Mouse (Mus musculus): ENCODE results near the gene BC017158.
"Not testable (repeated sequence)": the region's sequence is repeated elsewhere in the genome, so short reads cannot be mapped to it uniquely, and the experiment has no call there.

The BC017158 gene

DNA sequence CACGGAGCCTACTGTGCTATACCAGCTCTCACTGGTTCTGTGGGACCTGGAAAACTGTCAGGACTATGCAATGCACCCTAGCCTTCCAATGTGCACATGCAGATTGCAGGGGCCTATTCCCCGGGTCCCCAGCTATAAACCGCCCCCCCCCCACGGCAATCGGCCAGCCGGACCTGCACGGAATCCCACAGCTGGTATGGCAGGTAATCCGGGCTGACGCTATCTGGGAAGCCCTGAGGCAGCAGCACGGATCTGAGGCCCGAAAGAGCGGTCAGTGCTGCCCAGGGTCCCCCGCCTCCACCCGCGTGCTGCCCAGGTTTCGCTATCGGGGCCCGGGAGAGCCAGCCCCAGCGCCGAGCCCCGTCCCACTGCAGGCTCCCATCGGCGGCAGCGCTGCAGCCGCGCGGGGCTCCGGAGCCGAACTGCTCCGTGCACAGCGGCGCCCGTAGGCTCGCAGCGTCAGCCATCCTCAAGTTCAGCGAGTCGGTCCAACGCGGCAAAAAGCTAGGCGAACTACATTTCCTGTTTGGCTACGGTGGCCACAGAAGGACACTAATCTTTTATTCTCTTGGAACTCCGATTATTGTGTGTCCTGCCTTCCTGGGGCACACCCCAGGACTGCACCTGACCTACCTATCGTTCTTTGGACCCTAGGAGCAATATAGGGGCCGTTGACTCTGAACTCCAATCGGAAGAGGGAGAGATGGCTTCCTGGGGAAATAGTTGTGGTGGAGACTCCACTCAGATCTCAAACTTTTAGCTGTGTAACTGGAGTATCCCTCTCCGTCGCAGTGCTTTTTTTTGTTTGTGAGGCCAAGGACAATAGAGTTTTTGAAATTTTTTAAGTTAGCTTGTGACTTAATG, at the start of gene BC017158:
Gene BC017158 (minus strand): TSS at position 554 of the 864 bp plus-strand sequence.
- no peak for DNase-seq (ENCODE audit: low spot score)

DNA sequence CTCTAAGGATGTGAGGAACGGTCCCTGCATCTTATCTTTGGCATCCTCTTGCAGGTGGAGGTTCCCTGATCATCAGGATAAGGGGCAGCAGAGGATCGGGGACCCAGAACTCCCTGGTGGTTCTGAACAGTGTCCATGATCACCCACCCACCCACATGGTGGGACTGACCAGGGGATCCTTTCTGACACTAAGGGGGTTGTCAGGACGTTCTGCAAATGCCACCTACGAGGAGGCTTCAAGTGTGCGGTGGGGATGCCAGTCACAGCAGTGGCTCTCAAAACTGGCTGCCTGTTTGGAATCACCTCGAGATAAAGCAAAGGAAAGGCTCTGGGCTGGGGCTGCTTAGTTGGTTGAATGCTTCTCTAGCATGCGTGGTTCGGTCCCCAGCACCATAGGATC, 49.0 kb upstream of the BC017158 start:
- no peak for DNase-seq (ENCODE audit: low spot score)

DNA sequence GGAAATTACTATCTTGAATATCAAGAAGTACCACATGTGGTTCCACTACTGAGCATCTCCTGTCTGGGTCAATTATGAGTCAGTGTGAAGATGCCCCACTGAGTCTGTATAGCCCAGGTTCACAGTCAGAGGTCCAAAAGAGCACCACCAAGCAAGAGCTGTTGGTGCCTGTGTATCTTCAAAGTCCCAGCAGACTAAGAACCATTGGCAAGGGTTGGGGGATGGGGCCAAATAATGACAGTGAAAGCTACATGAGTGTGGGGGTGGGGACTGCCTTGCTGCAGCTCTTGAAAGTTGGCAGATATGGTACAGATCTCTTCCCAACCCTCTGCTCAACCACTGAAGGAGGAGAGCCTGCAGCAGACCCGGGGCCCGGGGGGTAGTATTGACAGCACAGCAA, 48.6 kb upstream of the BC017158 start:
- DNase-seq (ENCODE audit: low spot score), result no peak

DNA sequence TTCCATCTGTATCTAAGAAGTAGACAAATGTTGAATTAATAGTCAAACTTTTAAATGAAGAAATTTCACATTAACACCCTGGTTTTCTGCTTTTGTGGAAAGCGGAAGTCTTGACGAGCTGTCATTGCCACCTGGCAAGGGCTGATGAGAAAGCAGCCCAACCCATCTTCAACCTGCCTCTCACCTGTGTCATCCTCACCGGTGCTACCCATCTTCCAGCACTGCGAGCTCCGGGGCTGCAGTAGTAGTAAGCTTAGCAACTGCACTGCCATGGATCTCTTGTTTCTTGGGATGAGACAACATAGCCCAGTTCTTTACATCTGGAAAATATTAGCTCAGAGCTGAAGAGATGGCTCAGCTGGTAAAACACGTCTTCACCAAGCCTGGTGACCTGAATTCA, 47.7 kb upstream of the BC017158 start:
- DNase-seq (ENCODE audit: low spot score), result no peak

DNA sequence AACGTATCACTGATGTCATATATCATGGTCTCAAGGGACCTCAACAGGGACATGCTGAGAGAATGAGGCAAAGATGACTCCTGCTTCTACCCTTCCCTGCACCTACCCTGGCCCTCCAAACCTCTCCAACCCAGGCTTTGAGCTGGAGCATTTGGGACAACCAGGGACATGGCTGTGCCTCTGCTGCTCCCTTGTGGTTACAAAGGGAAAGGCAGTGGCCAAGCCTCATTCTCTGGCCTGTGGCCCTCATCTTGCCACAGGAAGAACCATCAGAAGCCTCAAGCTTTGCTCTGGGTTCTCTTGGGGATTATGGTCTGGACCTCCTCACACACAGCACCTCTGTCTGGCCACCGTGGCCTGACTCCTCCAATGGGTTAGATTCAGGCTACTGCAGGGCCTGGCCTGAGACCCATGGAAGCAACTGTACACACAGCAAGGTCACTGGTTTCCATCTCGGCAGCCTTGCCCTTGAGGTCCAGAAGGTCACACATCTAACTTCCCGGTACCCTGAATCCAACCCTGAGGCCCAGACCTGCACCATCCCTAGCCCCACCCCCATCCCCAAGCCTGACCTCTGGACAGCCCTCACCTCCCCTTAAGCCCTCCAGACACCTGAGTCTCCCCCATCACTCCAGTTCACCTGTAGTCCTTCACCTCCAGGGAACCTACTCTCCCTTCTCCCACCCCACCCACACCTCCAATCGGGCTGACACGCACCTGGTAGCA, 47.1 kb upstream of the BC017158 start:
- peak; percentile 43 for DNase-seq (ENCODE audit: low spot score)

DNA sequence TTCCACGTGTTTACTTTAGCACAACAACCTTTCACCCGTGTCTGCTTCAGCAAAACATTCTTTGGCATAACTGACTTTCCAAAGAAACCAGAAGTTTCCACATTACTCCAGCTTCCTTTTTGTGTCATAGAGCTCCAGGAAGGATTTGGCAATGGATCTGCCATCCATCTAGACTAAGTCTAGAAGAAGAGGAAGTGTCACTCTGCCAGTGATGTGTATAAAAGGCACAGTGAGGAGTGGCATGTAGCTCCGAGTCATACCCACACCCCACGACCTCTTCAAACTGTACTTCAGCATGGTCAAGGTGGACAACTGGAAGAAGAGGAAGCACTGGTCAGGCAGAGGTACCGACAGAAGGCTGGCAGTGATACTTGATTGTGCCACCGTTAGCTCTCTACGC, 46.5 kb upstream of the BC017158 start:
- no peak for DNase-seq (ENCODE audit: low spot score)

DNA sequence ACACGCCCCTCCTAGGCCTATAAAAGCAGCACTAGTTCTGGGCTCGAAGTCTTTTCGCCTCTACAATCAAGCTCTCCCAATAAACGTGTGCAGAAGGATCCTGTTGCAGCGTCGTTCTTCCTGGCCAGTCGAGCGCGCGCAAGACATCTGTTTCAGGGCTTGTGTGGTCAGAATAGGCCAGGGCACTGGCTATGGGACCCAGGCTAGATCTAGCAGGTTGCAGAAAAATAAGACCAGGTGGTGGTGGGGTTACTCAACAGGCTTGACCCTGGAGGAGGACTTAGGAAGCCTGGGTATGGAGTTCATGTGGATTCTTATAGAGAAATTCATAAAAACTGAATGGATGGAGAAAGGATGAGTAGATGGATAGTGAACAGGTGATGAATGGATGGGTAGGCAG, 44.7 kb upstream of the BC017158 start:
- not testable (repeated sequence) for DNase-seq (ENCODE audit: low spot score)

DNA sequence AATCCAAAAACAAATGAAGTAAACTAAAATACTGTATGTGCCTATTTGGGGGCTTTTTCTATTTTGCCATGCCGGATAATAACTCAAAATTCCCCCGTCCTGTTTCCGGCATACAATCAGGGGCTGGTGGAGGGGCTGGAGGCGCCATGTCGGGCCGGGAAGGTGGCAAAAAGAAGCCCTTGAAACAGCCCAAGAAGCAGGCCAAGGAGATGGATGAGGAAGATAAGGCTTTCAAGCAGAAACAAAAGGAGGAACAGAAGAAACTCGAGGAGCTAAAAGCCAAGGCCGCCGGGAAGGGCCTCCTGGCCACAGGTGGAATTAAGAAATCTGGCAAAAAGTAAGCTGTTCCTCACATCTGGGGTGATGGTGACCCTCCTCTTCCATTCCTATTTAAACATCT, 42.4 kb upstream of the BC017158 start:
- not testable (repeated sequence) for DNase-seq (ENCODE audit: low spot score)

DNA sequence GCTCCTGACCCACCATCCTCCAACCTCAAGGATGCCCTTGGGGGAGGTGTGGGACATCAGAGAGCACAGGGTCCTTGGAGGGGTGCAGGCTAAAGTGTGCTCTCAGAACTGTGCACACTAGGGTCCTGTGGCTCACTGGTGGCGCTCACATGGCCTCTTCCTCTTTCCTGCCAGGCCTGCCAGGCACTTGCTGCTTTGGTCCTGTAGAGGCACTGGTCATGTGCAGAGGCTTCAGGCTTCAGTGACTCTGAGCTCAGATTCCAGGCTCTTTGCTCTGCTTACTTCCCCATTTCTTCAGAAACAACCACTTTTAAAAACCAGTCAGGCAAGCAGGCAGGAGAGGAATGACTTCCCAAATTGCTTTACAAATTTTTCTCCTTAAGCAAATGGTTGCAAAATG, 34.9 kb upstream of the BC017158 start:
- DNase-seq (ENCODE audit: low spot score), result no peak

DNA sequence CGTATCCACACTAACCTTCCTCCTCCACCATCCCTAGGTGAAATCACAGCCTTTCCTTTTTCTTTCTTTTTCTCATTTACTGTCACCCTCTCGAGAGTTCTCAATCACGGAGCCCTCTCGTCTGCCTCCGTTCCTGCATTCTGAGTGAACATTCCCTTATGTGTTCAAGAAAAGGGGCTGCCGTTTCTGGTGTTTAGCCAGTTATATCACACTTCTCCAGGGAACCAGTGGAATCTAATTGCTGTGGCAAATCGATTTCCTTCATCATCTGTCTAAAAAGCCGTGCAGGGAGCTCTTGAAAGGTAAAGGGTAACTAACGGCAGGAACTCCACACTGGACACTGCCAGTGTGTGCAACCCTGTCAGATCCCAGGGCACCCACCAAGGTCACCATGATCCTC, 33.0 kb upstream of the BC017158 start:
- DNase-seq (ENCODE audit: low spot score), result no peak

DNA sequence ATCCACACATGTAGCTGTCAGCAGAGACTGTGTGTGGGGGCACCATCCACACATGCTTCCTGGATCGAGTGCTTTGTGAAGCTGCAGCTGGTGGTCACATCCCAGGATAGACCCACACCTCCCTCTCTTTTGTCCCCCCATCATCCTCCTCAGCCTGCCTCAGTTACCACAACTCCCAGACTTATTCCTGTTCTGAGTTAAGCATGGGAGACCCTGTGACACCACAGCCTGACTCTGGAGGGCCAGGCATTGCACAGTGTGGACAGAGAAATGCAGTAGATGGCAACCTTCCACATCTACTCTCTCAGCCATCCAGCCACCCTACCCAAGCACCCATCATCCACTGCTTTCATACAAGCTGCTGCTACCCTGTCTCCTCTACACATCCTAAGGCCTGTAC, 27.0 kb upstream of the BC017158 start:
- DNase-seq (ENCODE audit: low spot score), result no peak

DNA sequence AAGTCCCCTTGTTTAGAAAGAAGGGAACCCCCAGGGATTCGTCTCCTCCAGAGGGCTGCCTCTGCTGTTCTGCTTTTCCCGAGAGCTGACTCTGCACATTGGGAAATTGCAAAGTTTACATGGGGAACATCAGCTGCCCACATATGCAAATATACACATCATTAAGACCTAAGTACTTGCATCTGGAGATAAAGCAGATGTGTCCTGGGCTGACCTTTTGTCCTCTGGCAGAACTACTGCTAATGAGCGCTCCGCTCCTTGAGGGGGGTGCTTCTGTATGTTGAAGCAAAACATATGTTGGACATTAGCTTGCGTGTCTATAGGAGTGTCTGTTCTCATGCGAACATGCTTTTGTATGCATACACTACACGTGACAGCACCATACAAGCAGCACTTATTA, 23.3 kb upstream of the BC017158 start:
- no peak for DNase-seq (ENCODE audit: low spot score)

DNA sequence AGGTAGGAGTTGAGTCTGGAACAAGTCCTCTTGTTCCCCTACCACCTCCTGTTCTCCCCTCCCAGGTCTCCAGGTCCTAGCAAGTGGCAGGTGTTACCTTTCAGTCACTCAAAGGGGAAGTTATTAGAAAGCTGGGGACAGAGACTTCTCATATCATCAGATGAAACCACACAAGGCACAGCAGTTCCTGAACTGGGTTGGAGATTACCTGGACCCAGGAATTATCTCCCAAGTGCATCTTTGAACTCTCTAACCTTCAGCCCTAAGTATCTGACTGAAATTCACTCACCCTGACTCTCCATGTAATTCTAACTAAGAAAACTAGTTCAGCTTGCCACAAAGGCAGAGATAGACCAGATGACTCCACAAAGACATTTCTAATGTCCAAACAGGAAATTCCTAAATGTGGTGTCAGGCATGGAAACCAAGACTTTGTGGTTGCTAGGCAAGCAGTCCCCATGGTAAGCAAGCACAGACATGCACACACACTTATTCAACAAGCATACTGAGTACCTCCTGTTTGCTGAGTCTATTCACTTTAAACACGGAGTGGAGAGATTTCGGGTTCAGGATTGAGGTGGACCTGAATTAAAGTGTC, 22.3 kb upstream of the BC017158 start:
- DNase-seq (ENCODE audit: low spot score), result no peak

DNA sequence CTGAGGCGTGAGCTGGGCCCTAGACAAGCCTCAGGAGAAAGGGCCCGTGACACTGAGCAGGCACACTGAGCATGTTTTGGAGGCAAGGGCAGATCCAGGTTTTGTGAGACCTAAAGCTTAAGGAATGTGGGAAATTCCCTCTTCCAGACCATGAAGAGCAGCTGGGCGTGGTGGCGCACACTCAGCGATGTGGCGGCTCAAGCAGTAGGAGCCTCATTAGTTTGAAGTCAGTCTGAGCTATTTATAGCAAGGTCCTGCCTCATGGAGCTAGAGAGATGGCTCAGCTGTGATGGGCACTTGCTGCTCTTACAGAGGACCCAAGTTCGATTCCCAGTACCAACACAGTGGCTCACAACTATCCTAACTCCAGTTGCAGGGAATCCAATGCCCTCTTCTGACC, 21.2 kb upstream of the BC017158 start:
- no peak for DNase-seq (ENCODE audit: low spot score)

DNA sequence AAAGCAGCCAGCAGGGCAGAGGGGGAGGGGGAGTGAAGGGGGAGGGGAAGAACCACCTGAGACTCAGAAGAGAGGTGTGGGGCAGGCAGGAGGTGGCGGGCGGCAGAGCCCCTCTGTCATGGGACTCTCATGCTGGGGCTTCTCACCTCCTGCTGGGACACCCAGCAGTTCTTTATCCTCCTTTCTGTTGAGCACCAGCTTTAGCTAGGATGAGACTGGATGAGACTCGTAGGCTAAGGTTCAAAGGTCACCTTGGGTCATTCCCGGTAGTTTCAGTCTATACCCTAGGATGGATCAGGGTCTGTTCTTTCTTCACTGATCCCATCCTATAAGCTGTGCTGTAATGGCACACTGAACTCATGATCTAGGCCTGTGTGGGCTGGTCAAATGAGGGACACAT, 19.0 kb upstream of the BC017158 start:
- DNase-seq (ENCODE audit: low spot score), result no peak

DNA sequence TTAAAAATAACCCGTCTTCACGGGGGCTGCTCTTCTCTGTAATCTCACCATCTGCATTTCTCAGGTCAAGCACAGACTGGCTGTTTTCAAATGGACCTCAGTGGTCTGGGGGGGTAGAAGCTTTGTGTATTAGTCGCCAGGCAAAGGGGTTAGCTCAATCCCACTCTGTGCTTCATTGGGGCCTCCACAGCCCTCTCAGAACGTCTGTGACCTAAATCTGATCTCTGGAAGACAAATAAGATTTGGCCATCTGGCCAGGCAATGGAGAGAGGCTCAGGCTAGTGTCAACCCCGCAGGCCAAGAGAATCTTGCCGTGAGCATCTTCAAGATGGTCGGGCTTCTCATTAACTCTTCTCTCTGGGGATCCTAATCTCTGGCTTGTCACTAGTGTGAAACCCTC, 16.5 kb upstream of the BC017158 start:
- no peak for DNase-seq (ENCODE audit: low spot score)

DNA sequence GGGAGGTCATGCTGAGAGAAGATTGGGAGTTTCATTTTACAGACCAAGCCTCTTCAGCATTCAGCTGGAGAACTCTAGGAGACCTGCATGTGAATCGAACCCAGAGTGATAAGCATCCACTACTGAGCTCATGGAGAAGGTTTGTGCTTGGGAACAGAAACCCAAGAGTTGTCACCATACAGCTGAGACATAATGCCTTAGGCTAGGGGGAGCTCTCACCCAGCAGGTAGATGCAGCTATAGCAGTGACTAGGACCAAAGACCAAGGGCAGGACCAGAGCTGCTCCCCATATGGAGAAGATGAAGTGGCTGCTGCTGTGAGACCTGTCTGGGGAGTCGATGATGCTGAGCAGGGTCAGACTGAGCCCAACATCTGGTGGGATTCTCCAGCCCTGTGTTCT, 15.6 kb upstream of the BC017158 start:
- no peak for DNase-seq (ENCODE audit: low spot score)

DNA sequence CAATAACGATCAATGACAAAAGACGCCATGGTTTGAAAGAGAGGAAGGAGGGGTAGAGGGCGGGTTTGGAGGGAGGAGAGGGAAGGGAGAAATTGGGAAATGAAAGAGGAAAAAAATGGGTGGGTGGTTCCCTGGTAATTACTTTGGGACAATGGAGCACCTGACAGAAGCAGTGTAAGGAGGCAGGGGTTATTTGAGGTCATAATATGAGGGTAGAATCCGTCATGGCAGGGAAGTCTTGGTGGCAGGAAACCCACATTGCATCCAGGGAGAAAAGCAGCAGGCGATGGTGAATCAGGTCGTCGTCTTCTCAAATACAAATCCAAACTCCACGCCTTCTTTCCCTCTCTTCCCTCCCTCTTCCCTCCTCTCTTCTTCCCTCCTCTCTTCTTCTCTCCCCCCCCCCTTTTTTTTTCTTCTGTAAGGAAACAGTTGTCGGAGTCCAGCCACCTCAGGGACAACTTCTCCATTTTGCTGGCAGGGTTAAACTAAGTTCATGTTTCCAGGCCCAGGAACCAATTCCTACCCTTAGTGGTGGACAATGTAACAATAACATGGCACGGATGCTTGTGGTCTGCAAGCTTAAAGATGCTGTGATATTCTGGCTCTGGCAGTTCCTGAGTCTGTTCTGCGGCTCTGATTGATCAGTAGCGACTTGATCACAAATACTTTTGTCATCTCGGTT, 14.5 kb upstream of the BC017158 start:
- DNase-seq (ENCODE audit: low spot score), result no peak

DNA sequence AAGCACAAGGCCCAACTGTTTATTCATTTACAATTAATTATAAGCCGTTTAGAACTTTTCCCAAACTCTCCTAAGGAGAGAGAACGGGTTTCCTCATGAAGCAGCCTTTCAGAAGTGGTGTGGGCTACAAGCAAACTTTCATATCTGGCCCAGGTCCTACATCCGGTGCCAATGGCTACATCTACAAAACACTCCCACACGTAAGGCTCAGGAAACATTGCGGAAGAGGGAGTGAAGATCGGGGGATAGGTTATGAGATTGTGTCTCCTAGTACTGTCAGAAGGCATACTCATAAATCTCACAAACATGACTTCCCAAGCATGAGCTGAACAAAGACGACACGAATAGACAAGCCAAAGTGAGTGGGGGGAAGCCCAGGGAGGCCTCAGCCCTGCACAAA, 13.8 kb upstream of the BC017158 start:
- DNase-seq (ENCODE audit: low spot score), result no peak

DNA sequence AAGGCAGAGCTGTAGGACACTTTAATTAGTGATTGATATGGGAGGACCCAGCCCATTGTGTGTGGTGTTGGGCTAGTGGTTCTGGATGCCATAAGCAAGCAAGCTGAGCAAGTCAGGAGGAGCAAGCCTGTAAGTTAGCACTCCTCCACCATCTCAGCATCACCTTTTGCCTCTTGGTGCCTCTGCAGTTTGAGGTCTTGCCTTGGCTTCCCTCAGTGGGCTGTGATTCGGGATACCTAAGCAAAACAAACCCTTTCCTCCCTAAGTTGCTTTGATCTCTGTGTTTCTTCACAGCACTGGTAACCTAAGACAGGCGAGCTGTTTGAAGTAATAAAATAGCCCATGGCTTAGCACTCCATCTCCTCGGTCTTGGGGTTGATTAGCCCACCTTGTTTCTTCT, 13.3 kb upstream of the BC017158 start:
- no peak for DNase-seq (ENCODE audit: low spot score)

DNA sequence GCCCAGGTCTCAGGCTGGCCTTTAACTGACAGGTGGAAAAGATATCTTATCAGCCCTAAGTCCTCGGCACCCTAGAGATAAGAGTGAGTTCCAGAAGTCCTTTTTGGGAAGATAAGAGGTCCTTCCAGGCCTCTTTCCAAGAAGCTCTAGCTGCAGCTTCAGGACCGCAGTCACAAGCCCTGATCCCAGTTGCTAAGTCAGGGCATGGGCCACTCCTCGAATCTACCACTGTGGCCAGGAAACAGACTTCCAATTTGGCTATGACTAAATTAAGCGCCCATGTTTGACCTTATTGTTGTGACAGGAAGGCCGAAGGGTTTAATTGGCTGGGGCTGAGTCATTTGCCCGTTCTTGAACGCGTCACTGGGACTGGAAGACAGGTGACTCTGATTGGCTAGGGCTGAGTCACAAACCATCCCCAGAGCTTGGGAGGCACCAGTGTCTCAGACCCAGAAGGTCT, 12.3 kb upstream of the BC017158 start:
- no peak for DNase-seq (ENCODE audit: low spot score)

DNA sequence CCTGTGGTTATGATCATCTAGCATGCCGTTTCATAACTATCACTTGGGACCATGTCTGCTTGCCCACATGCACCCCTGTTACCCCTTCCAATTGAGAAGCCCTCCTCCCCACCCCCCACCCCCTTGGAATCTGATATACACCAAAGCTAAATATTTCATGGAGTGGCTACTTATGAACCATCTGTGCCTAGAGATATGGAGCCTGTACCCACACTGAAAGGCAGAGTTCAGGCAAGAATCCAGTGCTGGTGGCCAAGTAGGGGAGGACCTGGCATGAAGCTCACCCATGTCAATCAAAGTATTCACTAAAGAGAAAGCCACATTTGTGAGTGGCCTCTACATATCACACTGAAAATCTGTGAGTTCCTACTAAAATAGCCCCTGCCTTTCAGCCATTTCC, 11.8 kb upstream of the BC017158 start:
- no peak for DNase-seq (ENCODE audit: low spot score)

DNA sequence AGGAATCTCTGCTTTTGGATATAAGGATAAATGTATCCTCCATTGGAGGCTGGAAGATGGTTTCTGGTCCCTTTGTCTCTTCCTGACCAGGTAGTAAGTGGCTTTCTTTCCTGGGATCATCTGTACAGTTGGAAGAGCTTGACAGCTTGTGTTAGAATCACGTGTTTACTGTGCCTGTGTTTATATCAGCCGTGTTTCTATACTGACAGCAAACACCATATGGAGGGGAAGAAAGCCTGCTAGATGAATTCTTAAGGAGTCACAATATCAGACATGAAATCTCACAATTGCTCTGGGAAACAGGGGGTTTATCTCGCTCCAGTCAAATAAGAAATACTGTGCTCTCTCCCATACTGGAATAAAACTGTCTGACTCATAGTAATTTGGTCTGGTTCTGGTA, 11.2 kb upstream of the BC017158 start:
- no peak for DNase-seq (ENCODE audit: low spot score)

Measured in urinary bladder, postnatal 10 days (tissue).